Mouse (Mus musculus) Muller cell, postnatal 12 days (primary cell): ENCODE measurements around the gene Trim63.
"Not testable (repeated sequence)": the region's sequence is repeated elsewhere in the genome, so short reads cannot be mapped to it uniquely, and the experiment has no call there.

Source experiments
- DNase-seq: peaks from one replicate; pipeline ENCODE4 v3.0.0-alpha.2; 2015; ENCODE audit errors: inconsistent ontology term

The Trim63 gene

GRCm38 (mm10) chr4:134314876-134315275 is at the start of gene Trim63:
Trim63 (plus strand) TSS chr4:134315120.
- DNase-seq = no peak

- DNase-seq = no peak
Measured at GRCm38 (mm10) chr4:134265860-134266585, 48.9 kb upstream of the Trim63 start.

GRCm38 (mm10) chr4:134268102-134268655 is 46.7 kb upstream of the Trim63 start:
- no peak for DNase-seq

- DNase-seq = not testable (repeated sequence)
Measured at GRCm38 (mm10) chr4:134269622-134270021, 45.3 kb upstream of the Trim63 start.

GRCm38 (mm10) chr4:134271979-134272378 is 42.9 kb upstream of the Trim63 start:
- no peak for DNase-seq

GRCm38 (mm10) chr4:134272731-134273416 is 42.0 kb upstream of the Trim63 start:
- DNase-seq = no peak

- DNase-seq = peak; percentile 33
Measured at GRCm38 (mm10) chr4:134273417-134274345, 41.2 kb upstream of the Trim63 start.

GRCm38 (mm10) chr4:134284942-134285341 is 30.0 kb upstream of the Trim63 start:
- no peak for DNase-seq

- DNase-seq = peak; percentile 4
Measured at GRCm38 (mm10) chr4:134286226-134287167, 28.4 kb upstream of the Trim63 start.

- peak; percentile 97 for DNase-seq
Measured at GRCm38 (mm10) chr4:134287168-134287564, 27.8 kb upstream of the Trim63 start.

- peak; percentile 87 for DNase-seq
Measured at GRCm38 (mm10) chr4:134287575-134288025, 27.3 kb upstream of the Trim63 start, which contains the start of gene Pdik1l. Pdik1l (minus strand) TSS chr4:134287895.

GRCm38 (mm10) chr4:134288397-134289256 is 26.3 kb upstream of the Trim63 start:
- no peak for DNase-seq

- DNase-seq = peak; percentile 76
Measured at GRCm38 (mm10) chr4:134292067-134292466, 22.9 kb upstream of the Trim63 start.

GRCm38 (mm10) chr4:134293061-134293691 is 21.7 kb upstream of the Trim63 start:
- no peak for DNase-seq

- no peak for DNase-seq
Measured at GRCm38 (mm10) chr4:134293692-134294163, 21.2 kb upstream of the Trim63 start.

- not testable (repeated sequence) for DNase-seq
Measured at GRCm38 (mm10) chr4:134296096-134296495, 18.8 kb upstream of the Trim63 start.

- no peak for DNase-seq
Measured at GRCm38 (mm10) chr4:134296523-134296922, 18.4 kb upstream of the Trim63 start.

- no peak for DNase-seq
Measured at GRCm38 (mm10) chr4:134297369-134297768, 17.6 kb upstream of the Trim63 start.
